Mouse (Mus musculus): ENCODE results near the gene Smg9. TPM values are rescaled to one million over a fixed set of nuclear protein-coding genes. Genes with fewer than 3 reads are reported as not detected.

The Smg9 gene
- polyA plus RNA-seq, 1 experiment = 34.9 TPM

DNA sequence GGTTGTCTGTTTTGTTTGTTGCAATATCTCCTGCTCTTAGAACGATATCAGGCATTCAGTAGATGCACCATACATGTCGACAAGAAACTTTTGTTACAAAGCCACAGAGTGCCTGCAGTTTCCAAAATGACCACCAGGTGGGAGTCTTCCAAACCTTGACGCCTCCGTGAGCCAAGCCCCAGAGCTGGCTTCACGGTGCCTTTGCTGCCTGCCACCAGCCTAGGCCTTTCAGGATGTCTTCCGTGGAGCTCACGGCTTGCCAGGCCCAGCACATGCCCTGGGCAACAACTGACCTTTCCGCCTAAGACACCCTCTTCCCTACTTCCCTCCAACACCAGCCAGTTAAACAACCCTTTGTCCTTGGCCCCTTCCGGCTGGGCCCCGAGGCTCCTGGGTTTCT, 34.6 kb upstream of the Smg9 start:
- DNase-seq = peak; percentile 78
- H3K4me3 ChIP-seq (ENCODE audit: insufficient read depth, low read depth, low read length) = no peak overlapping the region
- no peaks in the 10 kb centered on the region for H3K4me1 ChIP-seq (ENCODE audit: control insufficient read depth, insufficient read depth, low read length)
- H3K27me3 ChIP-seq (replicated peaks; ENCODE audit: control insufficient read depth, insufficient read depth, low read length) = no peaks in the 10 kb centered on the region
- TF ChIP-seq POLR2A (IDR thresholded peaks at IDR 0.05; ENCODE audit: low read depth, low read length) = no peak
- TF ChIP-seq CTCF (conservative IDR thresholded peaks at IDR 0.05; ENCODE audit: insufficient read depth, insufficient read length, low read depth, low read length) = peak; percentile 77
- H3K27ac ChIP-seq (ENCODE audit: insufficient read depth, low read depth, low read length) = no peak overlapping the region
- H3K36me3 ChIP-seq (ENCODE audit: control insufficient read depth, insufficient read depth, low read length) = no peaks in the 10 kb centered on the region
- WGBS = 13% methylated on average over 10 of the region's 10 CpGs

GRCm38 (mm10) chr7:24365258-24366014, 34.0 kb upstream of the Smg9 start:
- Histone ChIP-seq H3K36me3 (ENCODE audit: control insufficient read depth, insufficient read depth, low read length) (no peaks in the 10 kb centered on the region), H3K4me3 (ENCODE audit: insufficient read depth, low read depth, low read length) (no peak overlapping the region), H3K27me3 (replicated peaks; ENCODE audit: control insufficient read depth, insufficient read depth, low read length) (no peaks in the 10 kb centered on the region), H3K27ac (ENCODE audit: insufficient read depth, low read depth, low read length) (no peak overlapping the region), H3K4me1 (ENCODE audit: control insufficient read depth, insufficient read depth, low read length) (no peaks in the 10 kb centered on the region)
- DNase-seq = no peak
- WGBS = 68% methylated on average over 5 of the region's 5 CpGs
- TF ChIP-seq POLR2A (IDR thresholded peaks at IDR 0.05; ENCODE audit: low read depth, low read length) (no peak), CTCF (conservative IDR thresholded peaks at IDR 0.05; ENCODE audit: insufficient read depth, insufficient read length, low read depth, low read length) (no peak)

GRCm38 (mm10) chr7:24366716-24367632, 32.4 kb upstream of the Smg9 start:
- TF ChIP-seq POLR2A (IDR thresholded peaks at IDR 0.05; ENCODE audit: low read depth, low read length) = no peak
- TF ChIP-seq CTCF (conservative IDR thresholded peaks at IDR 0.05; ENCODE audit: insufficient read depth, insufficient read length, low read depth, low read length) = no peak
- no peak overlapping the region for H3K27ac ChIP-seq (ENCODE audit: insufficient read depth, low read depth, low read length)
- no peaks in the 10 kb centered on the region for H3K4me1 ChIP-seq (ENCODE audit: control insufficient read depth, insufficient read depth, low read length)
- no peaks in the 10 kb centered on the region for H3K27me3 ChIP-seq (replicated peaks; ENCODE audit: control insufficient read depth, insufficient read depth, low read length)
- no peaks in the 10 kb centered on the region for H3K36me3 ChIP-seq (ENCODE audit: control insufficient read depth, insufficient read depth, low read length)
- H3K4me3 ChIP-seq (ENCODE audit: insufficient read depth, low read depth, low read length) = no peak overlapping the region
- WGBS = 61% methylated on average over 15 of the region's 15 CpGs
- DNase-seq = no peak

DNA sequence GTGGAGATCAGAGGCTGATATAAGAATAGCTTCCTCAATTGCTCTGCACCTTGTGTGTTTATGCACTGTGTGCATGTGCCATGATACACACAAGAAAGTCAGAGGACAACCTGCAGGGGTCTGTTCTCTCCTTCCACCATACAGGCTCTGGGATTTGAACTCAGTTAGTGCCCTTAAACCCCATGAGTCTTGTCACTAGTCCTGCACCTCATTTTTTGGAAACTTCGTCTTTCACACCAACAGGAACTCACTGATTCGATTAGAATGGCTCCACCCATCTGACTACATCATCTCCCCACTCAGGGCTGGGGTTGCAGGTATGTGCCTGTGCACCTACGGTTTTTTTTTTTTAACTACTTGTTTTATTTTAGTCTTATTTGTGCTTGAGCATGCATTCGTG, 31.2 kb upstream of the Smg9 start:
- no peak overlapping the region for H3K4me3 ChIP-seq (ENCODE audit: insufficient read depth, low read depth, low read length)
- no peaks in the 10 kb centered on the region for H3K4me1 ChIP-seq (ENCODE audit: control insufficient read depth, insufficient read depth, low read length)
- H3K36me3 ChIP-seq (ENCODE audit: control insufficient read depth, insufficient read depth, low read length) = no peaks in the 10 kb centered on the region
- WGBS = 52% methylated on average over 4 of the region's 4 CpGs
- no peak for TF ChIP-seq CTCF (conservative IDR thresholded peaks at IDR 0.05; ENCODE audit: insufficient read depth, insufficient read length, low read depth, low read length)
- TF ChIP-seq POLR2A (IDR thresholded peaks at IDR 0.05; ENCODE audit: low read depth, low read length) = no peak
- H3K27me3 ChIP-seq (replicated peaks; ENCODE audit: control insufficient read depth, insufficient read depth, low read length) = no peaks in the 10 kb centered on the region
- DNase-seq = no peak
- no peak overlapping the region for H3K27ac ChIP-seq (ENCODE audit: insufficient read depth, low read depth, low read length)

GRCm38 (mm10) chr7:24368946-24369345, 30.5 kb upstream of the Smg9 start:
- Histone ChIP-seq H3K27me3 (replicated peaks; ENCODE audit: control insufficient read depth, insufficient read depth, low read length) (no peaks in the 10 kb centered on the region), H3K27ac (ENCODE audit: insufficient read depth, low read depth, low read length) (no peak overlapping the region), H3K36me3 (ENCODE audit: control insufficient read depth, insufficient read depth, low read length) (no peaks in the 10 kb centered on the region), H3K4me1 (ENCODE audit: control insufficient read depth, insufficient read depth, low read length) (no peaks in the 10 kb centered on the region), H3K4me3 (ENCODE audit: insufficient read depth, low read depth, low read length) (no peak overlapping the region)
- 85% methylated on average over 7 of the region's 7 CpGs for WGBS
- no peak for DNase-seq
- TF ChIP-seq CTCF (conservative IDR thresholded peaks at IDR 0.05; ENCODE audit: insufficient read depth, insufficient read length, low read depth, low read length) (no peak), POLR2A (IDR thresholded peaks at IDR 0.05; ENCODE audit: low read depth, low read length) (no peak)

- Histone ChIP-seq H3K27me3 (replicated peaks; ENCODE audit: control insufficient read depth, insufficient read depth, low read length) (no peaks in the 10 kb centered on the region), H3K36me3 (ENCODE audit: control insufficient read depth, insufficient read depth, low read length) (no peaks in the 10 kb centered on the region), H3K27ac (ENCODE audit: insufficient read depth, low read depth, low read length) (no peak within 1 kb of the TSS), H3K4me3 (ENCODE audit: insufficient read depth, low read depth, low read length) (no peak within 1 kb of the TSS), H3K4me1 (ENCODE audit: control insufficient read depth, insufficient read depth, low read length) (no peaks in the 10 kb centered on the region)
- TF ChIP-seq POLR2A (IDR thresholded peaks at IDR 0.05; ENCODE audit: low read depth, low read length) = no peak
- TF ChIP-seq CTCF (conservative IDR thresholded peaks at IDR 0.05; ENCODE audit: insufficient read depth, insufficient read length, low read depth, low read length) = no peak
- DNase-seq = no peak
- 33% methylated on average over 23 of the region's 23 CpGs for WGBS
Observed at GRCm38 (mm10) chr7:24369731-24370541, 29.5 kb upstream of the Smg9 start, which contains the start of gene Kcnn4. Gene Kcnn4 (plus strand): TSS chr7:24370263.
